Mouse (Mus musculus): ENCODE measurements around the gene Ephb1.

Gene Ephb1

DNA sequence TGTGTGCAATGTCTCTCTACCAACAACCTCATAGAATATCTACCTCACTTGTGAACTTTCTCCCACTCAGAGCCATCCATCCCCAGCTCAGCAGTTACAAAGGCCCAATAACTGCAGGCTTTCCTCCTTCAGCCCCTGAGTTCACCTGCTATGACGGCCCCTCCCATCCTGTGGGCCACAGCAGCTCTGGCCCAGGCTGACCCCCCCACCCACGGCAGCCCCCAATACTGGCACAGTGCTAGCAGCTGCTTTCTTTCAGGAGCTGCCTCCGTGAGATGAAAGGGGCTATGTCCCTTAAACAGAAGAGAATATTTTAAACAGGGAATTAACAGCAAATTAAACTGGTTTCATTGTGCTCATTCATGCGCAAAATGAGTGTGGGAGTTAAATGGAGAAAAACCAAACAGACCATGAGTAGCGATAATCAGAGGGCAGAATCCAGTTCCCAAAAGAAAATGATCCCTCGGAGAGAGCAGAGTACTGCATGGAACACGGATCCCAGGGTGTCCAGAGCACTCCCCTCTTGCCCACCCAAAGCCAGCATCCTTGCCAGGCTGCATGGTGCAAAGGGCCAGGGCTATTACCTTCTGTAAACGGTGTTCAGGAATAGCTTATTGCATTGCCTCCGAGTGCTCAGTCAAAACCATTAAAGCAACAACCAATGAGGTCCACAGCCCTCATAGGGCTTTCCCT, 105.2 kb downstream of the Ephb1 start:
- no peak for DNase-seq (ENCODE audit: low read depth, low spot score)

GRCm38 (mm10) chr9:102245551-102245950, 108.9 kb downstream of the Ephb1 start:
- no peak for DNase-seq (ENCODE audit: low read depth, low spot score)

GRCm38 (mm10) chr9:102243296-102243695, 111.2 kb downstream of the Ephb1 start:
- DNase-seq (ENCODE audit: low read depth, low spot score), result no peak

GRCm38 (mm10) chr9:102241546-102241945, 112.9 kb downstream of the Ephb1 start:
- no peak for DNase-seq (ENCODE audit: low read depth, low spot score)

DNA sequence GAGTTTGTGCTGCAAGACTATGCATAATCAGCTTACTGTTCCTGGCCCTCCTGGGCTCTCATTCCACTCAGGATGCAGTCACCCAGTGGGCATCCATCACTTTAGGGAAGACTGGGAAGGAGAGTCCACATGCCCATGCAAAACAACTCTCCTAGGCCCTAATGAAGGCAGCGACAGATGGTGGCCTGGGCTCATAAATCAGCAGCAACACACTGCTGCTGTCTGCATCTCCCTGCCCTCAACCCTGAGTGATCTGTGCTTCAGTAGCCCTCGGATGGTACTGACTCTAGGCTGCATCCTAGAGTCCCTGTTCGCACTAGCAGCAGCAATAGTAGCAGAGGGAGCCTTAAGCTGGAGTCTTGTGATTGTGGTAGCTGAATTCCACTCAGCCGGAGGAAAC, 114.3 kb downstream of the Ephb1 start:
- no peak for DNase-seq (ENCODE audit: low read depth, low spot score)

GRCm38 (mm10) chr9:102235444-102235951, 119.0 kb downstream of the Ephb1 start:
- peak; percentile 59 for DNase-seq (ENCODE audit: low read depth, low spot score)

- no peak for DNase-seq (ENCODE audit: low read depth, low spot score)
These were observed 123.2 kb downstream of the Ephb1 start for GRCm38 (mm10) chr9:102231248-102231647.

- no peak for DNase-seq (ENCODE audit: low read depth, low spot score)
These were observed 137.5 kb downstream of the Ephb1 start for GRCm38 (mm10) chr9:102216746-102217566.

DNA sequence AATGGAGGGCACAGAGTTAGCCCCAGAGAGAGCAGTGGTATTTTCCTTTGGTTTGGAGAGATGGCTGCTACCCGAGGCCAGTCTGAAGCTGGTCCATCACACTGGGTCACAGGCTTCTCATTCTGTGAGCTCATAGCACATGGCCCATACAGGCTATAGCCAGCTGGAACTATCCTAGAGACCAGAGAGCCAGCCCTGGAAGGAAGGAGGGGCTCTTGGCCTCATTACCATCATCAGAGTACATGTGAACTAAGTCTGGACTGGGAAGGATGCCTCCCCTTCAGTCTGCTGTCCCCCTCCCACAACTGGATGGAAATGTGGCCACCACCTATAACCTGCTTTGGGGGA, 142.5 kb downstream of the Ephb1 start:
- no peak for DNase-seq (ENCODE audit: low read depth, low spot score)

DNA sequence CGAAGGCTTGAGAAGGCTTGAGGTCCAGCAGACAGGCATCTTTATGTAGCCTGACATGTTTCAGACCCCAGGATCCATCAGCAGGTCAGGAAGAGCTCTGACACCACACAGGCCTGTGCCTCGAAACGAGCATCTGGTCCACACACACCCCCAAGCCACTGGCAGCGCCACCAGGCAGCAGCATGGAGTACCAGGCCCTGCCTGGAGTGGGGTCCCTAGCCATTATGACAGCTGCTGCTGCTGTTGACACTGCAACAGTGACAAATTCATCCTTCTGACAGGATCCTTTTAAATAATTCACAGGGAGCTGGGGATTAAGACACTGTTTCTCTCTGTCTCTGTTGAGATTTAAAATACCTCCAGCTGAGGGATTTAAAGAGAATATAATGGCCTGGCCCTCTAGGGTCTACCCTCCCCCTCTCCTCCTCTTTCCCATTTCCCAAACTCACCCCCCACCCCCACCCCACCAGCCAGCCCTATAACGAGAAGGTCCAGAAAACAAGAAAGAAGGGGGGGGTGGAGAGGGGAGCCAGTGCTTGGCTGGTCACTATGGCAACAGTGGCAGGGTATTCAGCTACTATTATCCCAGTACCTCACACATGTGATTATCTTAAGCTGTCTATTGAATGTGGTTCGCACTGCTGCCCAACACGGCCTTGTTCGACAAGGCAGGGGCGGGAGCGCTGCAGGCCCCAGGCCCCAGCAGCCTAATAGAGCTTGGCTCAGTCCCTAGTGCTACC, 143.0 kb downstream of the Ephb1 start:
- peak; percentile 72 for DNase-seq (ENCODE audit: low read depth, low spot score)

GRCm38 (mm10) chr9:102205518-102205917, 149.0 kb downstream of the Ephb1 start:
- DNase-seq (ENCODE audit: low read depth, low spot score), result no peak

DNA sequence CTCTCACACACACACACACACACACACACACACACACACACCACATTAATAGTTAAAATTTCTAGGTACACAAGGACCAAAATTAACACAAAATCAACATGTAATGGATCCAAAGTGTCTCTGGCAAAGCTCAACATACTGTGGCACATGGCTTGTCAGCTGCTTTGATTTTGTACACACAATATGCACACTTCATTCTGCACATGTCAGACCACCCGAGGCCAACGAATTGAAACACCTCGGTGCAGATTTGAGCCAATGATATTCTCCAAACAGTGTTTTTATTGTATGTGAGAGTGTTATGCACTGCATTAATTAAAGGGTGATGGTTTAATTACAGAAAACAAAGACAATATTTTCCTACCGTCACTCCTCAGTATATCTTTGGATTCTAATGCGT, 152.6 kb downstream of the Ephb1 start:
- no peak for DNase-seq (ENCODE audit: low read depth, low spot score)

DNA sequence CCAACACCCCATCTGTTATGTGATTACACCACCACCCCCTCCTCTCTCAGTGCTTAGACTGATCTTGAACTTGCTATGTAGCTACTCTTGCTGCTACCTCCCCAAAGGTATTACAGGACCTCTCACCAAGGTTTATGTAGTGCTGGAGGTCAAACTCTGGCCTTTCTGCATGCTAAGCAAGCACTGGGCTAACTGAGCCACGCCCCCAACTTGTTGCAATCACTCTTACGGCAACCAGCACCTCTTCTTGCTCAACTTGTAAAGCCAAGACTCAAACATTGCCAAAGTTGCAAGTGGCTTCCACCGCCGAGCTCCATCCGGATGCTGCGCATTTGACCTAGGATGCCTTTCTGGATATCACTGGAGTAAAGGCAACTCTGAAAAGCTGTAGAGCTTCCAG, 157.6 kb downstream of the Ephb1 start:
- no peak for DNase-seq (ENCODE audit: low read depth, low spot score)

- no peak for DNase-seq (ENCODE audit: low read depth, low spot score)
These were observed 160.4 kb downstream of the Ephb1 start for GRCm38 (mm10) chr9:102194063-102194462.

GRCm38 (mm10) chr9:102192724-102193685, 161.5 kb downstream of the Ephb1 start:
- DNase-seq (ENCODE audit: low read depth, low spot score), result no peak

DNA sequence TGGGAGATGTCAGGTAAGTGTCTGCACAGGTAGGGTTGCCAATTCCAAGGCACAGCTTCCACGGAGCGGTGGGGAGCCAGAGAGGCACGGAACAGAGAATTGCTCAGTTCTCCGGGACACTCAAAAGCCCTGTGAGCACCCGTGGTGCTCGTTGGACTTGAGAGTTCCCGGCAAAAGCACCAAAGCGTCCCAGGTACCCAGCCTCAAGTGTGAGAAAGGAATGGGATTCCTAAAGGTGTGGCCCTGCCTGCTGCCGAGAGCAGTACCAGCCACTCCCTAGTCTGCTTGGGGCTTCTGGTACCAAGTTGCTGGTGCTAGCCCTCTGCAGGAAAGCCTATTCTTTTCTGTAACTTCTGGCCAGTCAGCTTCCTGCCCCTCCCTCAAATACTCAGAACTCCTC, 164.4 kb downstream of the Ephb1 start:
- no peak for DNase-seq (ENCODE audit: low read depth, low spot score)

- no peak for DNase-seq (ENCODE audit: low read depth, low spot score)
These were observed 165.1 kb downstream of the Ephb1 start for GRCm38 (mm10) chr9:102189406-102189805.

DNA sequence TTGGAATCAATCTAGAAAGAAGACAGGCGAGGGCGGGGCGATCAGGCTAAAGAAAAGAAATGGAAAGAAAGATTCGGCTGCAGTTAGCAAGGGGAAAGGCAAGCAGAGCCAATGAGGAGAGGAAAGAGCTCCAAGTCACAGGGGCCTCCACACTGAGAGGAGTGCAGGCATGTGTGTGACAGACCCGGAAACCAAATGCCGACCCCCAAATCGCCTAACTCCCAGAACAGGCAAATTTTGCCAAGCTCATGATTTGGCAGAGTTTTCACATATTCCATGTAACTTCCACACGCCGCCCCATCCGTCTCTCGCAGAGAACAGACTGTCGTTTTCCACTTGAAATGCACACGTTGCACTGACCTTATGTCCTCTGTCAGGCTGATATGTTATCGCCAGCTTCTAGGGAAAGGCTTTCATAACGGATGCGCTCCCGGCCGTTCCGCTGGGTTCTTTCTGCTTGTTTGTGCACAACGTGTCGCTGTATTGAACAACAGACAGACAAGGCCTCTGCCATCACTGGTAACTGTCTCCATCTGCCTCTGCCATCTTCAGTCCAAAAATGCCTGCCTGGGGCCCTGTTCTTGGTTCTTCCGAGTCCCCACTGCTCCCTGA, 170.7 kb downstream of the Ephb1 start:
- DNase-seq (ENCODE audit: low read depth, low spot score), result no peak

DNA sequence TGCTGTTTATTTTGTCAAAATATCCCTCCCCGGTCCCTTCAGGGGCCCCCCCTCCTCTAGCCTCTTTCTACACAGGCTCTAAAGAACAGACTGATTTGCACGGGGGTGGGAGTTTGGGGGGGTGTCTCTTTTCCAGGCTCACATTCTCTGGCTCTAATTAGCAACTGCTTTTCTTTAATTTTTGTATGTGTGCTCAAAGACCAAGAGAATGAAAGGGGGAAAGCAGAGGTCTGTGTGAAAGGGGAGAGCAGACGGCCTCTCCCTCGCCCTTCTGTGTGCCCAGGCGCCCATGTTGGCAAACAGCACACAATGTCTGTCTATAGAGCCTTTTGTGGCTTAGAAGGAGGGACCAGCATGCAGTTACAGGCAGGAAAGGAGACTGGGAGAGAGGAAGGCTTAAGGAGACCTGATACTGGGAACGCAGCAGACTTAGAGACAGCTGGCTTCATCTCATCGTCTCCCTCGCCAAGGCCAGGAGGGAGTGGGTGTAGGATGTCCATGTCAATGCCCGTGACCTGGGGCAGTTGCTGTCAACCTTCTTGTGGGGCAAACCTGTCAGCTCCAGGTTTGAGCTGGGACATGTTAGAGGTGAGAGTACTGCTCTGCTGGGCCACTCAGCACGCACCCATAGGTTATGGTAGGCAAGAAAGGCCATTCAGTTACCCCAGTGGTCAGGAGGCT, 172.5 kb downstream of the Ephb1 start:
- DNase-seq (ENCODE audit: low read depth, low spot score), result no peak

GRCm38 (mm10) chr9:102181276-102181675, 173.2 kb downstream of the Ephb1 start:
- no peak for DNase-seq (ENCODE audit: low read depth, low spot score)
